Mouse (Mus musculus): ENCODE results near the gene Hspa4. TPM values are rescaled to one million over a fixed set of nuclear protein-coding genes. Genes with fewer than 3 reads are reported as not detected.

Hspa4 gene
- 10 to 100 TPM; 87.9 to 98.8 TPM for total RNA-seq (2023)

DNA sequence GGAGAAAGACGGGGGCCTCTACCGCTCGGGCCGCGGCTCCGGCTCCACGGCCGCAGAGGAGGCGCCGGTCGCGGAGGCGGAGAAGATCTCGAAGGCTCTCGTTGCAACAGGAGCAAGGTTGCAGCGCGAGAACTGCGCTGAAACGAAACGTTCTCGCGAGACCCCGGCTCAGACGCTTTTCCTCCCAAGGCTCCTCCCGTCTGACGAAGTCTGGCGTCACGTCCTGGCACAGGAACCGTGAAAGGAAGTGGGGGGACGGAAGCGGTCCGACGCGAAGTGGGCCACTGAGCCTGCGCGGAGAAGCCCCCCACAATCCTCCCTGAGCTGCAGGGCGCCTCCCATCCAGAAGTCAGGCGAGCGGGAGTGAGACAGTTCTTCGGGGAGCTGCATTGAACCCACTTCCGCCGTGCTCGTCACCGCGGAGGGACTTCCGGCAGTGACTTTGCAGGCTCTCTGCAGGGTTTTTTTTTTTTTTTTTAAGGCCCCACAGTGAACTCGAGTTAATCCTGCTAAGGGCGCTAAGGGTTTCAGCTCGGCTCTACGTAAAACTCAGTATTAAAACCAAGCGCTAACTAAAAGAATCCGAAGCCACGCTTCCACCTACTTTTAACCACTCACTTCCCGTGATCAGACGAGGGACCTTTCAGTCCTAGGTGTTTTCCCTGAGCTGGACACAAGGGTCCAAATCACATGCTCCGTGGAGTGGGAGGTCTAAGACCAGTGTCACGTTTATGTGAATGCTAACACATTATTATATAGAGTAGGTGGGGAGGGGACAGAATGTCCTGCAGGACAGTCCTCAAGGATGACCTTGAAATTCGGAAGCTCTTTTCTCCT, at the start of gene Hspa4:
Hspa4 (minus strand) TSS at position 128 of the 837 bp plus-strand sequence.

DNA sequence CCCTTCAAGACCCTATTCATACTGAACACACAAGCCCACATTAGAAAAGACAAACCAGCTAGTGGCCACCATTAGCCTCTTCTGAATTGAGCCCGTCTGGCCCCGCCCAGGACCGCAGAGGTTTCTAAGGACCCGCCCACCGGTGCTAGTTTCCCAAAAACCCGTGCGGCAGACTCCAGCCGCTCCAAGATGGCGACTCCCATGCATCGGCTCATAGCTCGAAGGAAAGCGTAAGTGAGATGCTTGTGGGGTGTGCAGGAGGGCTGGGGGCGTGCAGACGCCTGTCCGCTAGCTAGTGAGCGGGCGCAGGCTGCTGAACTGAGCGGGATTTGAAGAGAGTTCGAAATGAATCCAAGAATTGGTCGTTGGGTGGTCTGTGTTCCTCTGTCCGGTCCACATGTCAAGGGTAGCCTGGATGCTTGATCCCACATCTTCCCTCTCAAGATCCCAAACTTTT, 24.3 kb upstream of the Hspa4 start, which contains the start of gene Zcchc10:
Zcchc10 (plus strand) TSS at position 168 of the 457 bp plus-strand sequence.

Other genes with a start within 250 kb of the Hspa4 start
- 10 to 100 TPM; 14.6 to 29.3 TPM for gene Zcchc10, start 24.2 kb upstream of the Hspa4 start, total RNA-seq (2023)
- gene Aff4, start 50.4 kb upstream of the Hspa4 start, total RNA-seq (2023): 100 to 1,000 TPM; 170 to 172 TPM
- not detected for gene Leap2, start 122.7 kb upstream of the Hspa4 start, total RNA-seq (2023)
- 100 to 1,000 TPM; 172 to 178 TPM for gene Uqcrq, start 130.4 kb upstream of the Hspa4 start, total RNA-seq (2023)
- gene Gdf9, start 130.6 kb upstream of the Hspa4 start, total RNA-seq (2023): 1 to 10 TPM; 1.3 to 3.0 TPM
- gene Gm10447, start 156.7 kb upstream of the Hspa4 start, total RNA-seq (2023): not detected
- gene Shroom1, start 156.7 kb upstream of the Hspa4 start, total RNA-seq (2023): not detected
- gene Gm9837, start 170.0 kb upstream of the Hspa4 start, total RNA-seq (2023): not detected
- gene Gm9945, start 179.7 kb upstream of the Hspa4 start, total RNA-seq (2023): not detected
- gene Sowaha, start 179.8 kb upstream of the Hspa4 start, total RNA-seq (2023): not detected
- 1 to 10 TPM; 2.8 to 6.4 TPM for gene Sept8, start 218.8 kb upstream of the Hspa4 start, total RNA-seq (2023)